Mouse (Mus musculus): ENCODE results near the gene Ttc30a2. TPM values are rescaled to one million over a fixed set of nuclear protein-coding genes. Genes with fewer than 3 reads are reported as not detected.

Ttc30a2 gene
- polyA plus RNA-seq, 1 experiment from 2014 or later: 0.36 TPM

DNA sequence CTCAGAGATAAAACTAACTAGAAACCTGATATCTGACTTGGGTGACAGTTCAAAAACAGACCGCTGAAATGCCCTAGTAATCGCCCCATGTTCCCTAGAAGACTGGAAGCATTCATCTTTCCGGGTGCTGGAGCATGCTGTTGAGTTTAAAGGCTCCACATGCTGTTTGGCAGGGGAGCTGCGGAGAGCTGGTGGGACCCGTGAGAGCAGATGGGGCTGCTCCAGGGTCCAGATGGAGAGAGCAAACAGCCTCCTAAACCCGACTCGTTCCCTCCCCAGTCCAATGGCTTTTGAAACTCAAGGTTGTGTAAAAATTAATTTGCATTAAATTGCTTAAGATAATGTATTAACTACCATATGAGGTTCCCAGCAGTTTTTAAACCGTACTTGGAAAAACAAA lies 20.7 kb upstream of the Ttc30a2 start:
- no peaks in the 10 kb centered on the region for H3K36me3 ChIP-seq (ENCODE audit: control insufficient read depth, insufficient read depth, low read length)
- H3K27ac ChIP-seq (ENCODE audit: low read depth, low read length): no peak overlapping the region
- no peak for ATAC-seq (replicated peaks; ENCODE audit: low FRiP score)
- no peak overlapping the region for H3K4me3 ChIP-seq (ENCODE audit: low read depth, low read length)
- no peaks in the 10 kb centered on the region for H3K27me3 ChIP-seq (replicated peaks; ENCODE audit: control insufficient read depth, insufficient read depth, low read length)
- DNase-seq (ENCODE audit: low spot score): no peak
- no peak overlapping the region for H3K4me2 ChIP-seq
- 48% methylated on average over 8 of the region's 8 CpGs for WGBS
- H3K9ac ChIP-seq (ENCODE audit: low read depth, low read length): no peak overlapping the region
- H3K4me1 ChIP-seq (replicated peaks; ENCODE audit: control insufficient read depth, insufficient read depth, low read length): no peaks in the 10 kb centered on the region; the same call in 1 of the 2 replicates
- no peaks in the 10 kb centered on the region for H3K9me3 ChIP-seq (ENCODE audit: control insufficient read depth, low read length)

DNA sequence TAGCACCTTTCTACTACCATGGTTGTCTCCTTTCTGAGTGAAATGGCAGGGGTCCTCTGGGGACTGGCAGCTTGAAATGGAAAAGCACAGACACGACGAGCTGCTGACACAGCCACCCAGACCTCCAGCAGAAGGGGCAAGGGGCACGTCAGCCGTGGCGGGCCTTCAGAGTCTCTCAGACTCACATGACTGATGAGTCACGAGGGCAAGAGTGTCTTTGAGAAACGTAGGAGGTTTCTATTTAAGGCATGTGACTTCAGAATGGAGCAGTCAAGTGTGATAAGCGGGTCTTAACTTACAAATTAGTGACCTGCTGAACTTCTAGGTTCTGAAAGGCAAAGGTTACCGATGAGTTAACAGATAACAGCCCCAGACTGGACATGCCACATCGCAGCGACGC lies 19.8 kb upstream of the Ttc30a2 start:
- Histone ChIP-seq H3K27ac (ENCODE audit: low read depth, low read length) (no peak overlapping the region), H3K4me2 (no peak overlapping the region), H3K4me3 (ENCODE audit: low read depth, low read length) (no peak overlapping the region), H3K9ac (ENCODE audit: low read depth, low read length) (no peak overlapping the region), H3K36me3 (ENCODE audit: control insufficient read depth, insufficient read depth, low read length) (no peaks in the 10 kb centered on the region), H3K9me3 (ENCODE audit: control insufficient read depth, low read length) (no peaks in the 10 kb centered on the region), H3K27me3 (replicated peaks; ENCODE audit: control insufficient read depth, insufficient read depth, low read length) (no peaks in the 10 kb centered on the region), H3K4me1 (replicated peaks; ENCODE audit: control insufficient read depth, insufficient read depth, low read length) (no peaks in the 10 kb centered on the region; the same call in 1 of the 2 replicates)
- no peak for ATAC-seq (replicated peaks; ENCODE audit: low FRiP score)
- WGBS: 38% methylated on average over 12 of the region's 12 CpGs
- DNase-seq (ENCODE audit: low spot score): no peak

DNA sequence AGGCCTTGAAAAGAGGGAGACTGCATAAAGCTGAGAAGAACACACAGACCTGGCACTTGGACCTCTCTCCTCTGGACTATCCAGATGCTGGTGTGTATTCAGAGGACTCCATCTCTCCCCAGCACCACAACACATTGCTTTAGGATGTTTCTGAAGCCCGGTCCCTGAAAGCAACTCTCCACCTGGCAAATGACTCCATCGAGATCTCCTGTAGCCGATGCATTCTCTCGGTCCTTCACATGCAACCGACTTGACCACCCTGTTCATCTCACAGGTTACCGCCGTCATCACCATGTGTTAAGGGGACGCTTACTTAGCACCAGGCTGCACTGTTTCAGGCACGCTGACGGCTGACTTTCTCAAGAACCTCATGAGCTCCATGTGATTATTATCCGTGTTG lies 16.9 kb upstream of the Ttc30a2 start:
- H3K36me3 ChIP-seq (ENCODE audit: control insufficient read depth, insufficient read depth, low read length): no peaks in the 10 kb centered on the region
- H3K4me1 ChIP-seq (replicated peaks; ENCODE audit: control insufficient read depth, insufficient read depth, low read length): no peaks in the 10 kb centered on the region; the same call in 1 of the 2 replicates
- DNase-seq (ENCODE audit: low spot score) (no peak), ATAC-seq (replicated peaks; ENCODE audit: low FRiP score) (no peak)
- no peak overlapping the region for H3K4me2 ChIP-seq
- no peaks in the 10 kb centered on the region for H3K27me3 ChIP-seq (replicated peaks; ENCODE audit: control insufficient read depth, insufficient read depth, low read length)
- no peaks in the 10 kb centered on the region for H3K9me3 ChIP-seq (ENCODE audit: control insufficient read depth, low read length)
- H3K9ac ChIP-seq (ENCODE audit: low read depth, low read length): no peak overlapping the region
- WGBS: 88% methylated on average over 11 of the region's 11 CpGs
- no peak overlapping the region for H3K27ac ChIP-seq (ENCODE audit: low read depth, low read length)
- H3K4me3 ChIP-seq (ENCODE audit: low read depth, low read length): no peak overlapping the region

DNA sequence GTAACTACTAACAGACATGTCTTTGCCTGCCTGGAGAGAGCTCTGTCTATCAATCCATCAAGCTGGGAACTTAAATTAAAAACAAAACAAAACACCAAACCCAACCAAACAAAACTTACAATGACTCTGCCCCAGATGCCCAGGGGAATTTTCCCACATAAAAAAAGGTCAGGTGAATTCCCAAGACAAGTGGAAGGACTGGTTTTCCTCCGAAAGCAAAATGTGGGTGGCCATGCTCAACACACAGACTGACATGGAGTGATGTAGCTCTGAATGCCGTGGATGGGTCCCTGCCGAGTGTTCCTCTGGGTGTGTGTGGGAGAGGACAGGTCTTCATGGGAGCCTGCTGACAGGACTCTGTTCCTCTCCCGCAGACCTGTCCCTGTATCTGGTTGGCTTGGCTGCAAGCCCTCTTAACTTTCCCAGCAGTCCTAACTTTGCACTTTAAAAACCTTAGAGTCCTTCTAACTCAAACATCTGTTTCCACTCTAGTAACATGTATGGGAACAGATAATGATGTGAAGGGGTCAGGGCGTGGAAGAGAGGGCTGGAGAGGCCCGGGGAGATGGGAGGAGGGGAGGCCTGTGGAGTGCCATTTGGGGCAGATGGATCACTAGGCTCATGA lies 13.7 kb upstream of the Ttc30a2 start:
- ATAC-seq (replicated peaks; ENCODE audit: low FRiP score) (no peak), DNase-seq (ENCODE audit: low spot score) (no peak)
- no peaks in the 10 kb centered on the region for H3K9me3 ChIP-seq (ENCODE audit: control insufficient read depth, low read length)
- no peak overlapping the region for H3K4me2 ChIP-seq
- no peaks in the 10 kb centered on the region for H3K27me3 ChIP-seq (replicated peaks; ENCODE audit: control insufficient read depth, insufficient read depth, low read length)
- WGBS: 52% methylated on average over 6 of the region's 6 CpGs
- H3K4me3 ChIP-seq (ENCODE audit: low read depth, low read length): no peak overlapping the region
- no peaks in the 10 kb centered on the region for H3K36me3 ChIP-seq (ENCODE audit: control insufficient read depth, insufficient read depth, low read length)
- H3K9ac ChIP-seq (ENCODE audit: low read depth, low read length): no peak overlapping the region
- no peak overlapping the region for H3K27ac ChIP-seq (ENCODE audit: low read depth, low read length)
- no peaks in the 10 kb centered on the region for H3K4me1 ChIP-seq (replicated peaks; ENCODE audit: control insufficient read depth, insufficient read depth, low read length)

DNA sequence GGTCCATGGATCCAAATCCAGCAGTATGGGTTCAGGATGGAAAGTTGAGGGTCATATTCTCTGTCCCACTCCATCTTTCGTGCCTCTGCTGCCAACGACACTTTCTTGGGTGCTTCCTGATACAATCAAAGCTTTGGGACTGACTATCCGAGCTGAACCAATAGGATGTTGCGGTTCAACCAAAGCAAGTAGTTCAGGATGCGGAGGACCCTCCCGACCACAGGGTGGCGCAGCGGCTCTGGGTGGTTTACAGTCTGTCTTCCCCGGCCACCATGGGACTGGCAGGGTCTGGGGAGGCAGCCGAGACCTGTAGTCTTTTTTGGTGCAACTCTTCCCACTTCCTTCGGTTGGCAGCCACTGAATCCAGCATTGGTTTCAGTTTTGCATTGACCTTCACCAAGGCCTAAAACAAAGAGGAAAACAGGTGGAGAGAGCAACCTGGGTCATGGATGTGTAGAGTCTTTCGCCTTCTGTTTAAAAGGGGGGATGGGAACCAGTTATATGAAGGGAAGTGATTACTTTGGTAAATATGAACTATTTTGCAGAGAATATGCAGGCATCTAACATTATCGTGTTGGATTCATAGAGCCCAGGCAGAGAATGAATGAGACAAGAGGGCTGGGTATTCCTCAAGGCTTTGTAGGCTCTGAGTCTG lies 13.0 kb upstream of the Ttc30a2 start:
- ATAC-seq (replicated peaks; ENCODE audit: low FRiP score) (0 out of 2 replicates have a peak, but pooled peaks have one; percentile 43), DNase-seq (ENCODE audit: low spot score) (peak; percentile 67)
- Histone ChIP-seq H3K4me2 (no peak overlapping the region; the same call in 1 of the 2 replicates), H3K27ac (ENCODE audit: low read depth, low read length) (no peak overlapping the region), H3K9ac (ENCODE audit: low read depth, low read length) (no peak overlapping the region), H3K4me1 (replicated peaks; ENCODE audit: control insufficient read depth, insufficient read depth, low read length) (no peaks in the 10 kb centered on the region), H3K36me3 (ENCODE audit: control insufficient read depth, insufficient read depth, low read length) (no peaks in the 10 kb centered on the region), H3K9me3 (ENCODE audit: control insufficient read depth, low read length) (no peaks in the 10 kb centered on the region), H3K27me3 (replicated peaks; ENCODE audit: control insufficient read depth, insufficient read depth, low read length) (no peaks in the 10 kb centered on the region), H3K4me3 (ENCODE audit: low read depth, low read length) (no peak overlapping the region)
- 30% methylated on average over 13 of the region's 13 CpGs for WGBS

DNA sequence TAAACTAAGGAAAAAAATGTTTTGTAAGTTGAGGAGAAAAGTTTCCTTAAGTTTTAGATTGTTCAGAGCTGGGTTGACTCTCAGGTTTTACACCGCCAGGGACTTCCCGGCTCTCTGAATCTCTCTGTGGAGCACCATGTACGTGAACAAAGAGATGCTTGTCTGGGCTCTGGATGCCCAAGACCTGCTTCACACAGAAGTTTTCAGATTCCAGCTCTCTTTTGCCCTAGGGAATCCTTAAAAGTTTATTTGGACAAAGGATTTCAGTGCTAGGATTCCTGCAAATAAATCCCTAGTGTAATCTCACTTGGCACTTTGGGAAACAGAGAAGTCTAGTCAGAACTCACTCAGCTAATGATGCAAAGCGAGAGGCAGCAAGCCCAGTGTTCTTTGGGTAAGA lies 11.7 kb upstream of the Ttc30a2 start:
- Histone ChIP-seq H3K4me1 (replicated peaks; ENCODE audit: control insufficient read depth, insufficient read depth, low read length) (no peaks in the 10 kb centered on the region), H3K27ac (ENCODE audit: low read depth, low read length) (no peak overlapping the region), H3K9ac (ENCODE audit: low read depth, low read length) (no peak overlapping the region), H3K36me3 (ENCODE audit: control insufficient read depth, insufficient read depth, low read length) (no peaks in the 10 kb centered on the region), H3K27me3 (replicated peaks; ENCODE audit: control insufficient read depth, insufficient read depth, low read length) (no peaks in the 10 kb centered on the region), H3K4me2 (no peak overlapping the region), H3K9me3 (ENCODE audit: control insufficient read depth, low read length) (no peaks in the 10 kb centered on the region), H3K4me3 (ENCODE audit: low read depth, low read length) (no peak overlapping the region)
- ATAC-seq (replicated peaks; ENCODE audit: low FRiP score) (no peak), DNase-seq (ENCODE audit: low spot score) (no peak)
- WGBS: 67% methylated on average over 4 of the region's 4 CpGs

DNA sequence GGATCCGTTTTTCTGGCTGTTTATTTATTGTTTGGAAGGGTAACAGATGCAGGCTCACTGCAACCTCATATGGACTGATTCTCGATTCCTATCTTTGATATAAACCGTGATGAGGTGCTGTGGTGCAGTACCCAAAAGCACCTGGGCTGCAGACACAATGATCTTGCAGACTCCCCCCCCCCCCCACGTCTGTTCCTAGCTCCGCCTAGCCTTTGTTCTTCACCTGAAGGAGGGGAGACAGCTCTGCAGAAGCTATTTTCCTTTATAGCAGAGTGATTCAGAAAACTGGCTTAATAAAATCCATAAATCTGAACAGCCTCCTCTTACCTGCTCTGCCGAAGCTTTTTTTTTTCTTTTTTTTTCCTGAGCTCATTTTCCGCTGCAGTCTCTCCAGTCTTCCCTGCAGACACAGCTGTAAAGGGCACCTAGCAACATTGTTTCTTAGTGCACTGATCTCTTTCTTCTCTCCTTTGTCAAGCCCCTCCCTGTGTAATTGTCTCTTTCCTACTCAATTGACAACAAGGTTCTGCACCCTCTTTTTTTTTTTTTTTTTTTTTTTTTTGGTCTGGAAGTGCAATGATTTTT lies 10.9 kb upstream of the Ttc30a2 start:
- no peak overlapping the region for H3K27ac ChIP-seq (ENCODE audit: low read depth, low read length)
- H3K9me3 ChIP-seq (ENCODE audit: control insufficient read depth, low read length): no peaks in the 10 kb centered on the region
- no peak for ATAC-seq (replicated peaks; ENCODE audit: low FRiP score)
- WGBS: 53% methylated on average over 7 of the region's 7 CpGs
- H3K4me2 ChIP-seq: no peak overlapping the region
- no peak overlapping the region for H3K4me3 ChIP-seq (ENCODE audit: low read depth, low read length)
- DNase-seq (ENCODE audit: low spot score): no peak
- H3K4me1 ChIP-seq (replicated peaks; ENCODE audit: control insufficient read depth, insufficient read depth, low read length): no peaks in the 10 kb centered on the region
- H3K9ac ChIP-seq (ENCODE audit: low read depth, low read length): no peak overlapping the region
- H3K36me3 ChIP-seq (ENCODE audit: control insufficient read depth, insufficient read depth, low read length): no peaks in the 10 kb centered on the region
- no peaks in the 10 kb centered on the region for H3K27me3 ChIP-seq (replicated peaks; ENCODE audit: control insufficient read depth, insufficient read depth, low read length)

DNA sequence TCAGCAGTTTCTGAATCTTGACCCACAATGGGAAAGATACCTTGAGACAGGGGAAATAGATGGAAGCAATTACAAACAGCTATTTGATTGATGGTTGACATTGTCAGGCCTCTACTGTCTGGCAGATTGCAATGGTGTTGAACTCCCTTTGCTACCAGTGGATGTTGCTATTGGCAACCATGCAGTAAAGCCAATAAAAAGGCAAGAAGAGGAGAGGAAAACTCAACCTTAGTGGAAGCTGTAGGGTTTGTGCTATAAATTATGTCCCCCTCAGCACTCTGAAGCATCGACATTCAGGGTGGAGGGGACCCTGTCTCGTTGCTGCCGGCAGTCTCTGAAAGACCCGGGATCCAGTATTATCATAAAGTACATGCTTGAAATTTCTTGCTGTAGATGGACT lies 10.4 kb upstream of the Ttc30a2 start:
- no peaks in the 10 kb centered on the region for H3K27me3 ChIP-seq (replicated peaks; ENCODE audit: control insufficient read depth, insufficient read depth, low read length)
- H3K9me3 ChIP-seq (ENCODE audit: control insufficient read depth, low read length): no peaks in the 10 kb centered on the region
- no peak overlapping the region for H3K27ac ChIP-seq (ENCODE audit: low read depth, low read length)
- ATAC-seq (replicated peaks; ENCODE audit: low FRiP score) (no peak), DNase-seq (ENCODE audit: low spot score) (no peak)
- H3K9ac ChIP-seq (ENCODE audit: low read depth, low read length): no peak overlapping the region
- H3K4me1 ChIP-seq (replicated peaks; ENCODE audit: control insufficient read depth, insufficient read depth, low read length): no peaks in the 10 kb centered on the region
- H3K4me3 ChIP-seq (ENCODE audit: low read depth, low read length): no peak overlapping the region
- no peak overlapping the region for H3K4me2 ChIP-seq
- H3K36me3 ChIP-seq (ENCODE audit: control insufficient read depth, insufficient read depth, low read length): no peaks in the 10 kb centered on the region
- WGBS: 49% methylated on average over 4 of the region's 4 CpGs

DNA sequence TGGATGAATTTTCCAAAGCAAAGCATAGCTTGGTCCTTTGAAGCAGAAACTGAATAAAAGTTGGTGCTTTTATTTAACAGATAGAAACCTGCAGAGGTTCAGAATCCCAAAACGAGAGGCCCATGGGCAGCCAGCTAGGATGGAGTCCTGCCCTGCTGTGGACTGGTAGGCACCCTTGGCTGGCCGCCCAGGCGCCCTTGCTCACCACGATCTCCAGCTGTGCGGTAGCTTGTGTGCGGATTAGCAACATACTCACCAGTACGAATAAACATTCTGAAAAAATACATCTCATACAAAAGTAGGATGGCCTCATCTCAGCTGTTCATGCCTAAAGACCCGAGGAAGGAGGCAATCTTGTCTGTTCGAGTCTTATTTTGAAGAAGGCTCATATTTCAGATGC lies 9.8 kb upstream of the Ttc30a2 start:
- no peak overlapping the region for H3K27ac ChIP-seq (ENCODE audit: low read depth, low read length)
- no peaks in the 10 kb centered on the region for H3K4me1 ChIP-seq (replicated peaks; ENCODE audit: control insufficient read depth, insufficient read depth, low read length)
- no peak overlapping the region for H3K4me3 ChIP-seq (ENCODE audit: low read depth, low read length)
- H3K36me3 ChIP-seq (ENCODE audit: control insufficient read depth, insufficient read depth, low read length): no peaks in the 10 kb centered on the region
- no peak for DNase-seq (ENCODE audit: low spot score)
- no peaks in the 10 kb centered on the region for H3K27me3 ChIP-seq (replicated peaks; ENCODE audit: control insufficient read depth, insufficient read depth, low read length)
- H3K9me3 ChIP-seq (ENCODE audit: control insufficient read depth, low read length): no peaks in the 10 kb centered on the region
- no peak overlapping the region for H3K4me2 ChIP-seq
- no peak overlapping the region for H3K9ac ChIP-seq (ENCODE audit: low read depth, low read length)
- 77% methylated on average over 9 of the region's 9 CpGs for WGBS
- no peak for ATAC-seq (replicated peaks; ENCODE audit: low FRiP score)
